8 mouse cellular contexts compared by ENCODE assay signal in genomic region chr6:49318966-49319594, GRCm38 (mm10). TPM values are rescaled to one million over a fixed set of nuclear protein-coding genes. Genes with fewer than 3 reads are reported as not detected.
A peak's percentile ranks its signal among the peaks of the same experiment; 100 is the strongest.
DNase-seq lines count a peak whose midpoint lies in the region; ATAC-seq and TF ChIP-seq lines count a peak whose summit lies in the region.

Gene Ccdc126 (plus strand): TSS chr6:49319274.

- no peaks in the 10 kb centered on the region for H3K36me3 ChIP-seq in ES-Bruce4 (ENCODE audit: control insufficient read depth, insufficient read depth, low read length, poor library complexity, severe bottlenecking)
- no peaks in the 10 kb centered on the region for H3K36me3 ChIP-seq in forebrain, embryonic 13.5 days (ENCODE audit: poor library complexity, severe bottlenecking)
- no peaks in the 10 kb centered on the region for H3K36me3 ChIP-seq in liver, postnatal 0 days (replicated peaks; ENCODE audit: insufficient read depth, low read length)
- H3K36me3 ChIP-seq in neural tube, embryonic 14.5 days (ENCODE audit: control insufficient read depth, insufficient read depth, low read length) = no peaks in the 10 kb centered on the region

- TF ChIP-seq EP300 in ES-Bruce4 (IDR thresholded peaks at IDR 0.05; ENCODE audit: insufficient read depth, low read depth, low read length) = no peak; the same call in 1 of the 2 replicates
- peak; percentile 44; the same call in 1 of the 2 replicates for TF ChIP-seq EP300 in liver, postnatal 0 days (IDR thresholded peaks at IDR 0.05; ENCODE audit: low read depth)

- no peaks in the 10 kb centered on the region for H3K27me3 ChIP-seq in ES-Bruce4 (ENCODE audit: control insufficient read depth, insufficient read depth, low read length, poor library complexity, severe bottlenecking)
- no peaks in the 10 kb centered on the region for H3K27me3 ChIP-seq in forebrain, embryonic 13.5 days
- no peaks in the 10 kb centered on the region for H3K27me3 ChIP-seq in liver, postnatal 0 days (ENCODE audit: insufficient read depth, low read length)
- no peaks in the 10 kb centered on the region for H3K27me3 ChIP-seq in neural tube, embryonic 14.5 days (ENCODE audit: control insufficient read depth, insufficient read depth, low read length)

- peak; percentile 99 for DNase-seq in heart, postnatal 10 days
- peak; percentile 95 for DNase-seq in large intestine, adult 2 months (ENCODE audit: low read depth, low spot score)
- peak; percentile 97 for DNase-seq in liver, postnatal 0 days
- DNase-seq in testis, postnatal 10 days (ENCODE audit: low spot score) = peak; percentile 98

- WGBS in forebrain, embryonic 13.5 days = under 1% methylated on average over 44 of the region's 47 CpGs
- WGBS in large intestine, adult 2 months = under 1% methylated on average over 47 of the region's 47 CpGs
- WGBS in liver, postnatal 0 days (ENCODE audit: insufficient replicate concordance) = under 1% methylated on average over 47 of the region's 47 CpGs
- WGBS in neural tube, embryonic 14.5 days = under 1% methylated on average over 47 of the region's 47 CpGs

- peak within 1 kb of the TSS; percentile 51 for H3K9ac ChIP-seq in ES-Bruce4 (ENCODE audit: low read depth, poor library complexity, severe bottlenecking)
- peak within 1 kb of the TSS; percentile 82 for H3K9ac ChIP-seq in forebrain, embryonic 13.5 days
- peak within 1 kb of the TSS; percentile 78 for H3K9ac ChIP-seq in liver, postnatal 0 days (replicated peaks)
- peak within 1 kb of the TSS; percentile 73 for H3K9ac ChIP-seq in neural tube, embryonic 14.5 days (replicated peaks; ENCODE audit: low read depth, low read length)

- TF ChIP-seq POLR2A in ES-Bruce4 (IDR thresholded peaks at IDR 0.05; ENCODE audit: insufficient read depth, low read length) = no peak

- H3K4me3 ChIP-seq in ES-Bruce4 (ENCODE audit: low read depth, low read length) = peak within 1 kb of the TSS; percentile 81
- peak within 1 kb of the TSS; percentile 76 for H3K4me3 ChIP-seq in forebrain, embryonic 13.5 days
- H3K4me3 ChIP-seq in liver, postnatal 0 days (ENCODE audit: low read depth, low read length) = peak within 1 kb of the TSS; percentile 68
- peak within 1 kb of the TSS; percentile 61 for H3K4me3 ChIP-seq in neural tube, embryonic 14.5 days (ENCODE audit: low read depth, low read length)

- intact Hi-C loops in heart, postnatal 10 days (cut with DNase I) = loop anchor here (2.0 kb wide), 2 partner anchors 50 to 100 kb away; no protein-coding TSS in a partner anchor

- peak; percentile 58 for TF ChIP-seq CTCF in ES-Bruce4 (IDR thresholded peaks at IDR 0.05; ENCODE audit: low read depth, low read length)
- TF ChIP-seq CTCF in liver, postnatal 0 days (IDR thresholded peaks at IDR 0.05; ENCODE audit: low read depth) = peak; percentile 71

- no peaks in the 10 kb centered on the region for H3K9me3 ChIP-seq in ES-Bruce4 (replicated peaks; ENCODE audit: control insufficient read depth, insufficient read depth, low read length, poor library complexity, severe bottlenecking)
- H3K9me3 ChIP-seq in forebrain, embryonic 13.5 days (replicated peaks) = no peaks in the 10 kb centered on the region
- no peaks in the 10 kb centered on the region for H3K9me3 ChIP-seq in liver, postnatal 0 days (ENCODE audit: low read length)
- H3K9me3 ChIP-seq in neural tube, embryonic 14.5 days (ENCODE audit: control insufficient read depth, low read length) = no peaks in the 10 kb centered on the region

- H3K27ac ChIP-seq in ES-Bruce4 (ENCODE audit: insufficient read depth, low read length) = peak within 1 kb of the TSS; percentile 28; the same call in 1 of the 2 replicates
- peak within 1 kb of the TSS; percentile 70 for H3K27ac ChIP-seq in forebrain, embryonic 13.5 days
- peak within 1 kb of the TSS; percentile 81 for H3K27ac ChIP-seq in liver, postnatal 0 days (ENCODE audit: low read depth)
- H3K27ac ChIP-seq in neural tube, embryonic 14.5 days (ENCODE audit: low read depth, low read length) = peak within 1 kb of the TSS; percentile 87

- H3K4me2 ChIP-seq in forebrain, embryonic 13.5 days = peak within 1 kb of the TSS; percentile 62
- peak within 1 kb of the TSS; percentile 76 for H3K4me2 ChIP-seq in liver, postnatal 0 days (ENCODE audit: low read depth, low read length)
- H3K4me2 ChIP-seq in neural tube, embryonic 14.5 days (ENCODE audit: low read depth, low read length) = peak within 1 kb of the TSS; percentile 66

- peak; percentile 98 for ATAC-seq in cerebellum, adult (ENCODE audit: insufficient number of reproducible peaks, low FRiP score, low TSS enrichment)
- ATAC-seq in forebrain, embryonic 13.5 days = peak; percentile 100
- peak; percentile 99 for ATAC-seq in liver, postnatal 0 days
- peak; percentile 100 for ATAC-seq in neural tube, embryonic 14.5 days (ENCODE audit: low read depth)

- no peaks in the 10 kb centered on the region for H3K4me1 ChIP-seq in ES-Bruce4 (ENCODE audit: control insufficient read depth, insufficient read depth, low read length)
- no peaks in the 10 kb centered on the region; the same call in 1 of the 2 replicates for H3K4me1 ChIP-seq in forebrain, embryonic 13.5 days
- H3K4me1 ChIP-seq in liver, postnatal 0 days (ENCODE audit: insufficient read depth) = no peaks in the 10 kb centered on the region
- H3K4me1 ChIP-seq in neural tube, embryonic 14.5 days (ENCODE audit: control insufficient read depth, insufficient read depth, low read length) = 0 out of 2 replicates have a peak, but pooled peaks cover 3% of the 10 kb centered on the region

RNA-seq across cellular contexts. Expression of gene Ccdc126, which starts in this region (rescaled TPM):
- polyA plus RNA-seq in ES-Bruce4 (2011; ENCODE audit: insufficient read depth, insufficient read length, low read depth, missing spikeins) = 4.0 and 4.2 TPM in 2 replicates
- polyA plus RNA-seq in forebrain, embryonic 13.5 days (2015; fragmentation: Nextera tagmentation; extraction: Ambion mirVana) = 6.9 and 7.0 TPM in 2 replicates
- total RNA-seq in heart, postnatal 10 days (2021) = 1 to 10 TPM; 4.4 to 5.4 TPM
- polyA plus RNA-seq in large intestine, adult 2 months (2012; rRNA removed) = 1.2 TPM in 2 replicates
- polyA plus RNA-seq in liver, postnatal 0 days (2015; fragmentation: Nextera tagmentation; extraction: Ambion mirVana) = 3.6 and 3.8 TPM in 2 replicates
- 10.0 and 10.9 TPM in 2 replicates for polyA plus RNA-seq in neural tube, embryonic 14.5 days (2014; fragmentation: Nextera tagmentation; extraction: Ambion mirVana)

Comparison
In these comparisons a context has a peak if more than half of its experiments do, and no peak if none do; other contexts are left out.
1. Peak in every context shown above with its lines: DNase-seq, ATAC-seq, H3K4me3 ChIP-seq and H3K27ac ChIP-seq.
2. H3K27ac ChIP-seq: peak in every context shown above with its lines; median percentile 87 in neural tube, embryonic 14.5 days; 81 in liver, postnatal 0 days; 70 in forebrain, embryonic 13.5 days; 28 in ES-Bruce4.